Mouse (Mus musculus): ENCODE results near the gene Rnf34. TPM values are rescaled to one million over a fixed set of nuclear protein-coding genes. Genes with fewer than 3 reads are reported as not detected.

Rnf34 gene
- 7.7 and 7.8 TPM in 2 replicates for polyA plus RNA-seq (2012; rRNA removed)

GRCm38 (mm10) chr5:122849521-122850318 is at the start of gene Rnf34:
Gene Rnf34, plus strand, starts transcription at chr5:122850048.
- DNase-seq (ENCODE audit: low read depth, low spot score): peak; percentile 83
- WGBS: under 1% methylated on average over 57 of the region's 61 CpGs

- WGBS: 76% methylated on average over 13 of the region's 13 CpGs
- DNase-seq (ENCODE audit: low read depth, low spot score): no peak
These were observed 49.4 kb upstream of the Rnf34 start for GRCm38 (mm10) chr5:122800345-122801010.

- WGBS: 90% methylated on average over 8 of the region's 8 CpGs
- no peak for DNase-seq (ENCODE audit: low read depth, low spot score)
These were observed 48.2 kb upstream of the Rnf34 start for GRCm38 (mm10) chr5:122801684-122802083.

- DNase-seq (ENCODE audit: low read depth, low spot score): no peak
- 72% methylated on average over 9 of the region's 9 CpGs for WGBS
These were observed 47.1 kb upstream of the Rnf34 start for GRCm38 (mm10) chr5:122802706-122803105.

GRCm38 (mm10) chr5:122805503-122805902 is 44.3 kb upstream of the Rnf34 start:
- no peak for DNase-seq (ENCODE audit: low read depth, low spot score)
- 57% methylated on average over 3 of the region's 3 CpGs for WGBS

GRCm38 (mm10) chr5:122811364-122812079 is 38.3 kb upstream of the Rnf34 start:
- DNase-seq (ENCODE audit: low read depth, low spot score): peak; percentile 32

GRCm38 (mm10) chr5:122812699-122813098 is 37.1 kb upstream of the Rnf34 start:
- no peak for DNase-seq (ENCODE audit: low read depth, low spot score)
- WGBS: 80% methylated on average over 3 of the region's 3 CpGs

More at GRCm38 (mm10) chr5:122811364-122812079, 38.3 kb upstream of the Rnf34 start:
- WGBS: 92% methylated on average over 9 of the region's 9 CpGs

GRCm38 (mm10) chr5:122820777-122821523 is 28.9 kb upstream of the Rnf34 start, which contains the start of gene Anapc5:
Gene Anapc5, minus strand, starts transcription at chr5:122821339.
- under 1% methylated on average over 55 of the region's 55 CpGs for WGBS
- peak; percentile 98 for DNase-seq (ENCODE audit: low read depth, low spot score)

- under 1% methylated on average over 10 of the region's 10 CpGs for WGBS
- no peak for DNase-seq (ENCODE audit: low read depth, low spot score)
These were observed 28.3 kb upstream of the Rnf34 start for GRCm38 (mm10) chr5:122821524-122821885.

- DNase-seq (ENCODE audit: low read depth, low spot score): no peak
- 90% methylated on average over 4 of the region's 4 CpGs for WGBS
These were observed 27.4 kb upstream of the Rnf34 start for GRCm38 (mm10) chr5:122822441-122822840.

GRCm38 (mm10) chr5:122823976-122824375 is 25.9 kb upstream of the Rnf34 start:
- no peak for DNase-seq (ENCODE audit: low read depth, low spot score)
- WGBS: 70% methylated on average over 1 of the region's 1 CpGs

- no peak for DNase-seq (ENCODE audit: low read depth, low spot score)
- 71% methylated on average over 6 of the region's 6 CpGs for WGBS
These were observed 25.4 kb upstream of the Rnf34 start for GRCm38 (mm10) chr5:122824450-122824849.

GRCm38 (mm10) chr5:122825099-122825498 is 24.7 kb upstream of the Rnf34 start:
- no peak for DNase-seq (ENCODE audit: low read depth, low spot score)
- whole genome bisulfite sequencing: 80% methylated on average over 8 of the region's 8 CpGs

GRCm38 (mm10) chr5:122832536-122832935 is 17.3 kb upstream of the Rnf34 start:
- WGBS: 81% methylated on average over 10 of the region's 10 CpGs
- DNase-seq (ENCODE audit: low read depth, low spot score): no peak

- DNase-seq (ENCODE audit: low read depth, low spot score): no peak
- WGBS: 82% methylated on average over 10 of the region's 10 CpGs
These were observed 16.9 kb upstream of the Rnf34 start for GRCm38 (mm10) chr5:122832996-122833395.

GRCm38 (mm10) chr5:122841126-122841525 is 8.7 kb upstream of the Rnf34 start:
- 91% methylated on average over 2 of the region's 2 CpGs for WGBS
- DNase-seq (ENCODE audit: low read depth, low spot score): no peak

GRCm38 (mm10) chr5:122843799-122844198 is 6.0 kb upstream of the Rnf34 start:
- WGBS: 75% methylated on average over 5 of the region's 5 CpGs
- no peak for DNase-seq (ENCODE audit: low read depth, low spot score)

- DNase-seq (ENCODE audit: low read depth, low spot score): no peak
- 1% methylated on average over 38 of the region's 38 CpGs for WGBS
These were observed 613 bp downstream of the Rnf34 start for GRCm38 (mm10) chr5:122850319-122851002.

- WGBS: 83% methylated on average over 2 of the region's 2 CpGs
These were observed 2.8 kb downstream of the Rnf34 start for GRCm38 (mm10) chr5:122852611-122853010.

More at GRCm38 (mm10) chr5:122852611-122853010, 2.8 kb downstream of the Rnf34 start:
- no peak for DNase-seq (ENCODE audit: low read depth, low spot score)

All from large intestine, adult 2 months (tissue).